Mouse (Mus musculus) heart, adult 2 months (tissue): ENCODE data around the gene Myt1l.

Experiments used
- CTCF ChIP-seq: fragments of 200-600 bp; IDR thresholded peaks from 2 replicates; pipeline ENCODE4 v1.8.1; 2022; ENCODE audit warnings: antibody characterized with exemption, mild to moderate bottlenecking, moderate library complexity
- POLR2A ChIP-seq: fragments of 200-500 bp; IDR thresholded peaks from 2 replicates; pipeline ENCODE4 v1.6.1; 2011; ENCODE audit warnings: mild to moderate bottlenecking, low read depth, low read length, control low read depth; ENCODE audit not compliant: insufficient read depth

DNA sequence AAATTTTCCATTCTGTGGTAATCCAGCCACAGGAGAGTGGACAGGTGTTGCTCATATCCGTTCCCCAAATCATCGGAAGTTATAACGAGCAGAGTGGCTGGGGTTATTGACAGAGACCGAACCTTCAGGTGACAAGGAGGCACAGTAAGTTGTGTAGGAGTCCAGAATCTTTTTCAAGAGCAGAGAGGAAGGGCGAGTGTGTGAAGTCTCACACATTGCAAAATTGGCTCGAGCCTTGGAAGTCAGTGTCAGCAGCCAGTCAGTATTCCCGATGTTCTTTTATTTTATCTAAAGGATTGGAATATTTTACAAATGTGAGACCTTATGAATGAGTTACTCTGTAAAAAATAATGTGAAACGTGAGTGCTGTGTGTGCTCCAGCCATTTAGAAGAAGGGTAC lies 154.8 kb downstream of the Myt1l start:
- TF ChIP-seq POLR2A (no peak), CTCF (no peak)
